Mouse (Mus musculus): Measurements from ENCODE around the gene Pde4dip.
A peak's percentile ranks its signal among the peaks of the same experiment; 100 is the strongest.

Gene Pde4dip

GRCm38 (mm10) chr3:97800004-97800403, 88.5 kb downstream of the Pde4dip start:
- DNase-seq: no peak

- no peak for DNase-seq
Measured at GRCm38 (mm10) chr3:97799267-97799666, 89.2 kb downstream of the Pde4dip start.

- no peak for DNase-seq
Measured at GRCm38 (mm10) chr3:97797371-97797770, 91.1 kb downstream of the Pde4dip start.

- no peak for DNase-seq
Measured at GRCm38 (mm10) chr3:97793995-97794394, 94.5 kb downstream of the Pde4dip start.

- no peak for DNase-seq
Measured at GRCm38 (mm10) chr3:97790150-97790549, 98.4 kb downstream of the Pde4dip start.

- DNase-seq: no peak
Measured at GRCm38 (mm10) chr3:97789317-97789716, 99.2 kb downstream of the Pde4dip start.

GRCm38 (mm10) chr3:97776195-97776594, 112.3 kb downstream of the Pde4dip start:
- DNase-seq: no peak

GRCm38 (mm10) chr3:97775742-97776141, 112.8 kb downstream of the Pde4dip start:
- no peak for DNase-seq

GRCm38 (mm10) chr3:97774861-97775260, 113.6 kb downstream of the Pde4dip start:
- DNase-seq: no peak

GRCm38 (mm10) chr3:97767771-97768762, 120.4 kb downstream of the Pde4dip start:
- DNase-seq: peak; percentile 97

- peak; percentile 51 for DNase-seq
Measured at GRCm38 (mm10) chr3:97767041-97767770, 121.3 kb downstream of the Pde4dip start.

GRCm38 (mm10) chr3:97766459-97766858, 122.0 kb downstream of the Pde4dip start:
- DNase-seq: no peak

- no peak for DNase-seq
Measured at GRCm38 (mm10) chr3:97764152-97764551, 124.4 kb downstream of the Pde4dip start.

GRCm38 (mm10) chr3:97761951-97762350, 126.6 kb downstream of the Pde4dip start:
- DNase-seq: no peak

- DNase-seq: no peak
Measured at GRCm38 (mm10) chr3:97761168-97761567, 127.3 kb downstream of the Pde4dip start.

- no peak for DNase-seq
Measured at GRCm38 (mm10) chr3:97759846-97760245, 128.7 kb downstream of the Pde4dip start.

GRCm38 (mm10) chr3:97757501-97757900, 131.0 kb downstream of the Pde4dip start:
- DNase-seq: no peak

GRCm38 (mm10) chr3:97756283-97757074, 132.0 kb downstream of the Pde4dip start:
- DNase-seq: no peak

- DNase-seq: no peak
Measured at GRCm38 (mm10) chr3:97755411-97755810, 133.1 kb downstream of the Pde4dip start.

- DNase-seq: no peak
Measured at GRCm38 (mm10) chr3:97752901-97753300, 135.6 kb downstream of the Pde4dip start.

- DNase-seq: no peak
Measured at GRCm38 (mm10) chr3:97751566-97751965, 136.9 kb downstream of the Pde4dip start.

- DNase-seq: no peak
Measured at GRCm38 (mm10) chr3:97748789-97749188, 139.7 kb downstream of the Pde4dip start.

- no peak for DNase-seq
Measured at GRCm38 (mm10) chr3:97742841-97743240, 145.7 kb downstream of the Pde4dip start.
